Mouse (Mus musculus) MEL (cell line): ENCODE measurements around the gene Wtip. TPM values are rescaled to one million over a fixed set of nuclear protein-coding genes. Genes with fewer than 3 reads are reported as not detected.
"Not testable (repeated sequence)": the region's sequence is repeated elsewhere in the genome, so short reads cannot be mapped to it uniquely, and the experiment has no call there.

ENCODE experiments used
- DNase-seq: peaks from one replicate; pipeline ENCODE4 v3.0.0; 2011; ENCODE audit warnings: low read depth, low spot score
- H3K27ac ChIP-seq: 2 replicates; pipeline ENCODE4 v1.5.1; 2012; ENCODE audit warnings: low read depth, mild to moderate bottlenecking, control low read depth, low read length, moderate library complexity; ENCODE audit not compliant: control insufficient read depth
- H3K27me3 ChIP-seq, 2 experiments: fragments of 150-350 bp in 1 of 2; sonication (generic) in 1 of 2; 2 replicates each; pipeline ENCODE4 v1.6.1; 2012; ENCODE audit warnings: low read length in 2 of 2, mild to moderate bottlenecking in 2 of 2, improper control_type of control experiment in 1 of 2, moderate library complexity in 1 of 2; ENCODE audit not compliant: insufficient read depth in 2 of 2, control insufficient read depth in 1 of 2
- H3K36me3 ChIP-seq, 2 experiments: 2 replicates each; pipeline ENCODE4 v1.6.1; 2012 to 2014; ENCODE audit warnings: low read length in 2 of 2, improper control_type of control experiment in 1 of 2, inconsistent platforms in 1 of 2, mild to moderate bottlenecking in 1 of 2; ENCODE audit not compliant: insufficient read depth in 2 of 2, control insufficient read depth in 1 of 2
- H3K4me1 ChIP-seq, 2 experiments: fragments of 150-350 bp in 1 of 2; sonication (generic) in 1 of 2; 2 replicates each; pipeline ENCODE4 v1.6.1; 2012; ENCODE audit warnings: low read length in 2 of 2, improper control_type of control experiment in 1 of 2, mild to moderate bottlenecking in 1 of 2; ENCODE audit not compliant: insufficient read depth in 2 of 2, control insufficient read depth in 1 of 2
- H3K4me3 ChIP-seq, 2 experiments: fragments of 150-350 bp in 1 of 2; sonication (generic) in 1 of 2; 2 replicates each; pipeline ENCODE4 v1.5.1; 2012; ENCODE audit warnings: low read depth in 2 of 2, low read length in 2 of 2, mild to moderate bottlenecking in 2 of 2, moderate library complexity in 2 of 2, control low read depth in 1 of 2, improper control_type of control experiment in 1 of 2; ENCODE audit not compliant: control insufficient read depth in 1 of 2, insufficient read depth in 1 of 2
- H3K79me2 ChIP-seq: 2 replicates; pipeline ENCODE4 v1.6.1; 2012; ENCODE audit warnings: mild to moderate bottlenecking, low read length, moderate library complexity; ENCODE audit not compliant: control insufficient read depth, poor library complexity, insufficient read depth
- H3K9ac ChIP-seq: 2 replicates; pipeline ENCODE4 v1.6.1; 2012; ENCODE audit warnings: low read depth, mild to moderate bottlenecking, control low read depth, low read length, moderate library complexity; ENCODE audit not compliant: control insufficient read depth, poor library complexity, severe bottlenecking
- H3K9me3 ChIP-seq: fragments of 150-350 bp; sonication (generic); replicated peaks from 2 replicates; pipeline ENCODE4 v1.6.1; 2012; ENCODE audit warnings: mild to moderate bottlenecking, low read length, improper control_type of control experiment, moderate library complexity; ENCODE audit not compliant: insufficient read depth
- BHLHE40 ChIP-seq: IDR thresholded peaks from 2 replicates; pipeline ENCODE4 v1.6.1; 2012; ENCODE audit warnings: low read depth, mild to moderate bottlenecking, inconsistent platforms, low read length, improper control_type of control experiment, borderline replicate concordance
- CHD2 ChIP-seq: IDR thresholded peaks from 2 replicates; pipeline ENCODE4 v1.6.1; 2011; ENCODE audit warnings: low read length, improper control_type of control experiment
- CTCF ChIP-seq, 3 experiments: IDR thresholded peaks in 2 of 3; conservative IDR thresholded peaks in 1 of 3; 2 replicates each; pipeline ENCODE4 v1.5.1; 2011 to 2012; ENCODE audit warnings: low read length in 3 of 3, low read depth in 2 of 3, mild to moderate bottlenecking in 2 of 3, improper control_type of control experiment in 1 of 3, inconsistent platforms in 1 of 3, mixed read lengths in 1 of 3, moderate library complexity in 1 of 3; ENCODE audit not compliant: control insufficient read depth in 1 of 3, insufficient read depth in 1 of 3, poor library complexity in 1 of 3, severe bottlenecking in 1 of 3
- JUND ChIP-seq: IDR thresholded peaks from 2 replicates; pipeline ENCODE4 v1.6.1; 2011; ENCODE audit warnings: low read depth, mild to moderate bottlenecking, improper control_type of control experiment, low read length
- MAFK ChIP-seq: IDR thresholded peaks from 2 replicates; pipeline ENCODE4 v1.6.1; 2011; ENCODE audit warnings: low read depth, mild to moderate bottlenecking, low read length, improper control_type of control experiment, borderline replicate concordance
- MXI1 ChIP-seq: IDR thresholded peaks from 2 replicates; pipeline ENCODE4 v1.6.1; 2011; ENCODE audit warnings: mild to moderate bottlenecking, low read depth, low read length, improper control_type of control experiment
- MYB ChIP-seq: IDR thresholded peaks from 2 replicates; pipeline ENCODE4 v1.6.1; 2011; ENCODE audit warnings: mild to moderate bottlenecking, low read depth, low read length, improper control_type of control experiment
- ZMIZ1 ChIP-seq: IDR thresholded peaks from 2 replicates; pipeline ENCODE4 v1.6.1; 2012; ENCODE audit warnings: low read depth, mild to moderate bottlenecking, inconsistent platforms, low read length, improper control_type of control experiment, moderate library complexity
- ZNF384 ChIP-seq: IDR thresholded peaks from 2 replicates; pipeline ENCODE4 v1.6.1; 2012; ENCODE audit warnings: low read depth, mild to moderate bottlenecking, inconsistent platforms, low read length, improper control_type of control experiment
- polyA plus RNA-seq, 2 experiments: library from polyadenylated mRNA; stranded (reverse) in 1 of 2; unstranded in 1 of 2; fragments of >175 nt in 1 of 2; fragments of >200 nt in 1 of 2; gene quantifications; 2 replicates each; pipeline versions ENCODE4 v1.2.1 to v1.2.4; 2012; ENCODE audit warnings: low replicate concordance in 2 of 2, low read depth in 1 of 2; ENCODE audit not compliant: insufficient read length in 2 of 2, insufficient read depth in 1 of 2, missing spikeins in 1 of 2
- total RNA-seq: library from RNA; depleted of rRNA; stranded (reverse); fragments of 300-350 nt; gene quantifications from 2 replicates; pipeline ENCODE4 v1.2.3, GENCODE M21; 2012; rRNA removed

Wtip gene
- not detected in 2 replicates for total RNA-seq
- not detected for polyA plus RNA-seq

DNA sequence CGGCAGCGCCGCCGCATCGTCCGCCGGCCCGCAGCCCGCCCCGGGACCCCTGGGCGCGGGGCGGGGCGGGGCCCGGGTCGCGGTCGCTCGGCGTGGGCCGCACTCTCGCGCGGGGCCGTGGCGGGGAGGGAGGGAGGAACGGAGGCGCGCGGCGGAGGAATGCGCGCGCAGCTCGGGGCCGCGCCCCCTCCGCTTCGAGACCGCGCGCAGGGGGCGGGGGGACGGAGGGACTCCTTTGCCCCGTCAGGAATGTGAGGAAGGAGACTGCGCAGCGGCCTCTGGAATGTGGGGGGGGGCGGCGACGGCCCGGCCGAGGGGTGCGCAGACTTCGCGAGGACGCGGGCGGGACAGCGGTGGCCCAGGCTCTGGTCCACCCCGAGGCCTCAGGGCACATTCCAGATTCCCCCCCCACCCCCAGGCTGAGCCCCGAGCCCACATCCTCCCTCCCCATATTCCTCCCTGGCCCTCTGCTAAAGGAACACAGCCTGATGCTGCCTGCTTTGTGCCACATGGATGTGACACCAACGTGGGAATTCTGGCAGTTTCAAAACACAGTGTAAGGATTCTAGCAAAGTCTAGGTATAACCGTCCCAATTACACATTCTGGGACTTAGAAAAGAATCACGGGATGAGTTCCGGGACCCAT, at the start of gene Wtip:
Gene Wtip (minus strand): TSS at position 152 of the 646 bp plus-strand sequence.
- Histone ChIP-seq H3K9ac (no peak within 1 kb of the TSS), H3K9me3 (no peaks in the 10 kb centered on the region), H3K27ac (no peak within 1 kb of the TSS), H3K36me3 (no peaks in the 10 kb centered on the region), H3K4me1 (no peaks in the 10 kb centered on the region), H3K27me3 (no peaks in the 10 kb centered on the region), H3K4me3 (no peak within 1 kb of the TSS), H3K79me2 (no peaks in the 10 kb centered on the region)
- no peak for TF ChIP-seq MYB
- TF ChIP-seq MAFK, result no peak
- no peak for TF ChIP-seq BHLHE40
- TF ChIP-seq ZMIZ1, result no peak
- DNase-seq, result no peak

DNA sequence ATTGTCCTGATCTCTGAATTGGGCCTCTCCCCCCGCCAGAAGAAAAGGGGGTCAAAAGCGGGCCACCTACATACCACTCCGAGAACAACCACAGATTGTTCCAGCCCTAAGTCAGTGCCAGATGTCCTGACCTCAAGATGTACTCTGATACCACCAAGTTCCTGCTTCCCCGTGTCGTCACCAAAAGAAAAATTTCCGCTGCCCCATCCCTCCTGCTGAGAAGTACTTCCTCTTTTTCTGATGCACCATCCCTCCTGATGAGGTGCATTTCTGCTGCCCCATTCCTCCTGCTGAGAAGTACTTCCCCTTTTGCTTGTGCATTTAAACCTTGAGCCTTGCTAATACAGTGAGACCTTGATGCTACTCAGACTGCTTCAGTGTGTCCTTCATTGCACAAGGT, 43.2 kb upstream of the Wtip start:
- not testable (repeated sequence) for H3K4me3 ChIP-seq, H3K36me3 ChIP-seq, H3K79me2 ChIP-seq, H3K27me3 ChIP-seq, H3K4me1 ChIP-seq, DNase-seq, H3K9me3 ChIP-seq, H3K27ac ChIP-seq, H3K9ac ChIP-seq

DNA sequence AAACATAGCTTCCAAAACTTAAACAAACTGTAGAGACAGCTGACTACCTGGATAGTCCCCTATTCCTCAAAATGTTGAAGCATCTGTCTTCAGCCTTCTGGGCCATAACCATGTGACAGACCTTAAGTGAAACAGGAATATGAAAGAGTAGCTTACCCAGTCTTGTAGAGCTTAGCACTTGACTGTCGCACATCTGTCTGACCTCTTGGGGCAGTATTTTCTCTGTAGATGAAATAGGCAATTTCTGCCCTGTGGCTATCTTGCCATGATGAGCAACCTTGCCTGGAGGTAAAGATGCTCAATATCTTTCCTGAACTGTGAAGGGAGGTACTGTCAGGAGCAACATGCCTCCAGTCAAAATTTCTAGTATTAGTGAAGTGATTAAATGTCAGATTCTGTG, 39.2 kb upstream of the Wtip start:
- peak; percentile 35 for DNase-seq
- Histone ChIP-seq H3K36me3 (peaks cover 0 to 2% of the 10 kb centered on the region in 2 experiments; a peak in 1 of 4 replicates), H3K27ac (no peak overlapping the region), H3K79me2 (peaks cover 11% of the 10 kb centered on the region), H3K4me3 (no peak overlapping the region), H3K27me3 (no peaks in the 10 kb centered on the region), H3K4me1 (no peaks in the 10 kb centered on the region), H3K9me3 (no peaks in the 10 kb centered on the region), H3K9ac (no peak overlapping the region)
- TF ChIP-seq CHD2 (no peak), MXI1 (no peak), CTCF (IDR thresholded peaks at IDR 0.05 in 2 of 3, conservative IDR thresholded peaks at IDR 0.05 in 1 of 3; ENCODE audit: control insufficient read depth in 1 of 3, insufficient read depth in 1 of 3, low read depth in 2 of 3, low read length in 3 of 3, poor library complexity in 1 of 3, severe bottlenecking in 1 of 3) (peak in 2 of 3 experiments; percentile 8 to 48; a peak in 2 of 6 replicates), JUND (no peak), ZNF384 (no peak)
